Mouse (Mus musculus): ENCODE results near the gene Ucp1. TPM values are rescaled to one million over a fixed set of nuclear protein-coding genes. Genes with fewer than 3 reads are reported as not detected.

Gene Ucp1
- polyA plus RNA-seq, 2 experiments, result 0.05 TPM; not detected in 1

DNA sequence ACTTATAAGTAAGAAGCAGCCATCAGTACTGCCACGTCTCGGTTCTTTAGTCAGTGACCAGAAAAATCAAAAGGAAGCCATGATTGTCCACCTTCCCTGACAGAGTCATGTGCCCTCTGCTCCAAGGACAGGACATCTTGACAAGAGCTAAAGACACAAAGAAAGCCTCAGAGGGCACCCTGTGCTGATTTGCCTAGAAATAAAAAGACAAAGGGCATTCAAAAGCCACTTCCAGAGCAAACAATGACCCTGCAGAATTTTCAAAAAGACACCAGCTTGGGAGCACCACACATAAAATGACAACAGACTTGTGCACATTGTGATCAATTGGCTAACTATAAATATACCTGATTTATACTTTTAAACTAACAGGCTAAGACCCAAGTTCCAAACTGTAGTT is 25.5 kb downstream of the Ucp1 start:
- no peaks in the 10 kb centered on the region for H3K9me3 ChIP-seq (ENCODE audit: control insufficient read depth, low read length)
- no peak overlapping the region for H3K27ac ChIP-seq (replicated peaks; ENCODE audit: low read depth, low read length)
- H3K27me3 ChIP-seq (ENCODE audit: control insufficient read depth, insufficient read depth, low read length), result no peaks in the 10 kb centered on the region
- peaks cover 38% of the 10 kb centered on the region for H3K36me3 ChIP-seq (ENCODE audit: control insufficient read depth, insufficient read depth, low read length)
- H3K4me3 ChIP-seq (replicated peaks; ENCODE audit: low read length), result no peak overlapping the region
- no peak overlapping the region for H3K9ac ChIP-seq (ENCODE audit: low read depth, low read length, severe bottlenecking)
- 88% methylated on average over 2 of the region's 2 CpGs for WGBS
- ATAC-seq (ENCODE audit: low FRiP score, low read depth) (no peak), DNase-seq (ENCODE audit: low spot score) (no peak)
- H3K4me2 ChIP-seq (replicated peaks; ENCODE audit: low read depth, low read length, severe bottlenecking), result no peak overlapping the region
- no peak for TF ChIP-seq POLR2A (IDR thresholded peaks at IDR 0.05; ENCODE audit: borderline replicate concordance, extremely low read depth, insufficient read depth, insufficient read length)
- no peaks in the 10 kb centered on the region for H3K4me1 ChIP-seq (ENCODE audit: control insufficient read depth, insufficient read depth, low read length)

DNA sequence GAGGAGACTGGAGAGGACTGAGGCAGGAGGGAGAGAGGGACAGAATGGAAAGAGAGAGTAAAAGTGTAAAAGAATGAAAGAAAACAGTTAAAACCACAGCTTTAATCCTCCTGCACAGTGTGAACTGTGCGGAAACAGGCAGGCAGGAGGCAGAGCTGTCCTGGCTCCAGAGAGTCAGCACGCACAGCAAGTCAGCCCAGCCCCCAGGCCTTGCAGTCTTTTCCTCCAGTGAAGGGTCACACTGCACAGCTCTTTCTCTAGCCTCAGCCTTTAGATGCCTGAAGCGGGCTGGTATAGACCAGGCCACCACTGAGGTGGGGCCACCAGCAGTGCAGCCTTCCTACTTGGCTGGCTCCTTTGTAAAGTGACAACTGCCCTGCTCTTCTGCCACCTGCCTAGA is 30.4 kb downstream of the Ucp1 start:
- Histone ChIP-seq H3K27ac (replicated peaks; ENCODE audit: low read depth, low read length) (no peak overlapping the region), H3K9ac (ENCODE audit: low read depth, low read length, severe bottlenecking) (no peak overlapping the region), H3K4me3 (replicated peaks; ENCODE audit: low read length) (no peak overlapping the region), H3K4me2 (replicated peaks; ENCODE audit: low read depth, low read length, severe bottlenecking) (no peak overlapping the region), H3K36me3 (ENCODE audit: control insufficient read depth, insufficient read depth, low read length) (peaks cover 51% of the 10 kb centered on the region), H3K4me1 (ENCODE audit: control insufficient read depth, insufficient read depth, low read length) (no peaks in the 10 kb centered on the region), H3K27me3 (ENCODE audit: control insufficient read depth, insufficient read depth, low read length) (no peaks in the 10 kb centered on the region), H3K9me3 (ENCODE audit: control insufficient read depth, low read length) (no peaks in the 10 kb centered on the region)
- DNase-seq (ENCODE audit: low spot score) (no peak), ATAC-seq (ENCODE audit: low FRiP score, low read depth) (no peak)
- WGBS, result 49% methylated on average over 3 of the region's 3 CpGs
- no peak for TF ChIP-seq POLR2A (IDR thresholded peaks at IDR 0.05; ENCODE audit: borderline replicate concordance, extremely low read depth, insufficient read depth, insufficient read length)

DNA sequence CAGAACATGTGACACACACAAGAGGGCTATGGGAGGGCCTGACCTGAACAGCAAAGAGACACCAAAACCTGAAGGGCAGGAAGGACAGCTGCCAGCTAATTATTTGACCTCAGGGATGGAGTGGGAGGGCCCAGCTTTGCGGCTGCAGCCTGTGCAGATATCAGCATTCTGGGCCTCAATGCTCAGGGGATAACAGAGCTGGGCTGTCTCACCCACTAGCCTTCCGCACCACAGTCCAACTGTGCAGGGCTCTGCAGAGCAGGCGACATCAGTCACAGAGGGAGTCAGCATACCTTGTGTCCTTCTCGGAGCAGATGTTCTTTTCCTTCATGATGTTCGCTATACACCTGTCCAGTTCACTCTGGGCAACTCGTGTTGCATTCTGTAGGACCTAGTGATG is 32.2 kb downstream of the Ucp1 start:
- Histone ChIP-seq H3K27me3 (ENCODE audit: control insufficient read depth, insufficient read depth, low read length) (no peaks in the 10 kb centered on the region), H3K27ac (replicated peaks; ENCODE audit: low read depth, low read length) (no peak overlapping the region), H3K9ac (ENCODE audit: low read depth, low read length, severe bottlenecking) (no peak overlapping the region), H3K4me2 (replicated peaks; ENCODE audit: low read depth, low read length, severe bottlenecking) (no peak overlapping the region), H3K9me3 (ENCODE audit: control insufficient read depth, low read length) (no peaks in the 10 kb centered on the region), H3K4me3 (replicated peaks; ENCODE audit: low read length) (no peak overlapping the region), H3K36me3 (ENCODE audit: control insufficient read depth, insufficient read depth, low read length) (peaks cover 39% of the 10 kb centered on the region), H3K4me1 (ENCODE audit: control insufficient read depth, insufficient read depth, low read length) (no peaks in the 10 kb centered on the region)
- DNase-seq (ENCODE audit: low spot score) (no peak), ATAC-seq (ENCODE audit: low FRiP score, low read depth) (no peak)
- WGBS, result 87% methylated on average over 6 of the region's 6 CpGs
- no peak for TF ChIP-seq POLR2A (IDR thresholded peaks at IDR 0.05; ENCODE audit: borderline replicate concordance, extremely low read depth, insufficient read depth, insufficient read length)

DNA sequence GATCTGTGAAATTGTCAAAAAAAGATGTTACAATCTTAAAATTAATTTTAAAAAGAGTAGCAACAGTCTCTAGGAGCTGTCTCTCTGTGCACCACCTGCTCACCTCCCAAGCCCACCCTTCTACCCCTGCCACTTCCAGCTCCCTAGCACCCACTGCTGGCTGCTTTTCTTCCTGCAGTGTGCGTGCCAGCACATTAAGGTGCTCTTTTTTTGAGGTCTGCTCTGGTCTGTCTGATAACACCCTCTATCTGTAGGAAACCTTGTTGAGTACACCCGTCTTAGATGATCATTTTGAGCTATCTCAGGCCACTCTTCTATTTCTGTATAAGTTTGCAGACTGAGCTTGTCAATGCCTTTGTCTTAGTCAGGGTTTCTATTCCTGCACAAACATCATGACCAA is 32.9 kb downstream of the Ucp1 start:
- Histone ChIP-seq H3K4me2 (replicated peaks; ENCODE audit: low read depth, low read length, severe bottlenecking) (no peak overlapping the region), H3K9ac (ENCODE audit: low read depth, low read length, severe bottlenecking) (no peak overlapping the region), H3K4me1 (ENCODE audit: control insufficient read depth, insufficient read depth, low read length) (no peaks in the 10 kb centered on the region), H3K4me3 (replicated peaks; ENCODE audit: low read length) (no peak overlapping the region), H3K36me3 (ENCODE audit: control insufficient read depth, insufficient read depth, low read length) (peaks cover 36% of the 10 kb centered on the region), H3K27ac (replicated peaks; ENCODE audit: low read depth, low read length) (no peak overlapping the region), H3K27me3 (ENCODE audit: control insufficient read depth, insufficient read depth, low read length) (no peaks in the 10 kb centered on the region), H3K9me3 (ENCODE audit: control insufficient read depth, low read length) (no peaks in the 10 kb centered on the region)
- DNase-seq (ENCODE audit: low spot score), result no peak
- WGBS, result 78% methylated on average over 2 of the region's 2 CpGs
- TF ChIP-seq POLR2A (IDR thresholded peaks at IDR 0.05; ENCODE audit: borderline replicate concordance, extremely low read depth, insufficient read depth, insufficient read length), result no peak
- no peak for ATAC-seq (ENCODE audit: low FRiP score, low read depth)

DNA sequence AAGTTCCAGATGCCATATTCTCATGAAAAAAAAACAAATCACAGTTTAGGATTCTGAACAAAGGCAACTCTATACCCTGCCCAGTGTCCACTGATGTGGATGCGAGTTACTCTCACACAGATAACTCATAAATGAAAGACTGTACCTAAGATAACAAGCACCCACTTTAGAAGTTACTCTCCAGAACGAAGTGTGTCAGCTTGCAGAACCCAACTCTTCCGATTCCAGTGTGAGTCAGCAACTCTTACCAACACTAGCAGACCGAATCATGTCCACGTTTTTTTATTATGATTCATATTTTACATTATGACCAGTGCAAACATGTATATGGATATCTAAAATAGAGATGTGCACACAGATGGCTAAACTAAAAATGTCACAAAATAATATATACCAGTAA is 37.7 kb downstream of the Ucp1 start:
- no peaks in the 10 kb centered on the region for H3K27me3 ChIP-seq (ENCODE audit: control insufficient read depth, insufficient read depth, low read length)
- H3K4me1 ChIP-seq (ENCODE audit: control insufficient read depth, insufficient read depth, low read length), result peaks cover 2% of the 10 kb centered on the region; the same call in 1 of the 2 replicates
- DNase-seq (ENCODE audit: low spot score) (no peak), ATAC-seq (ENCODE audit: low FRiP score, low read depth) (no peak)
- H3K4me3 ChIP-seq (replicated peaks; ENCODE audit: low read length), result no peak overlapping the region
- H3K4me2 ChIP-seq (replicated peaks; ENCODE audit: low read depth, low read length, severe bottlenecking), result no peak overlapping the region
- H3K9me3 ChIP-seq (ENCODE audit: control insufficient read depth, low read length), result no peaks in the 10 kb centered on the region
- H3K27ac ChIP-seq (replicated peaks; ENCODE audit: low read depth, low read length), result no peak overlapping the region
- 75% methylated on average over 5 of the region's 5 CpGs for WGBS
- no peak overlapping the region for H3K9ac ChIP-seq (ENCODE audit: low read depth, low read length, severe bottlenecking)
- H3K36me3 ChIP-seq (ENCODE audit: control insufficient read depth, insufficient read depth, low read length), result peaks cover 9% of the 10 kb centered on the region; the same call in 1 of the 2 replicates
- no peak for TF ChIP-seq POLR2A (IDR thresholded peaks at IDR 0.05; ENCODE audit: borderline replicate concordance, extremely low read depth, insufficient read depth, insufficient read length)

DNA sequence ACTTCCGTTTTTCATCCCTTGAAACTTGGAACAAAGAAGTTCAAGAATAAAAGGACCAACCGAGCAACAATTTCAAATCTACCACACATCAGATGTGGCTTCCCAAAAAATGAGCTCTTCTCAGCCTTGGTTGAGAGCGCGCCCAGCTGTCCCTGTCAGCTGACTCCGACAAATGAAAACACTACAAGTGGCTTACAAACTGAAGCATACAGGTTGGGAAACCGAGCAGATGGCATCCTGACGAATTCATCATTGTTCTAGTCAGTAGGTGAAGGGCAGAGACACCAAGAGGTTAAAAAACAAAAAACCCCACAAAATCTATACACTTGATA is 41.4 kb downstream of the Ucp1 start:
- ATAC-seq (ENCODE audit: low FRiP score, low read depth) (no peak), DNase-seq (ENCODE audit: low spot score) (peak; percentile 26)
- no peaks in the 10 kb centered on the region for H3K9me3 ChIP-seq (ENCODE audit: control insufficient read depth, low read length)
- peaks cover 2% of the 10 kb centered on the region; the same call in 1 of the 2 replicates for H3K4me1 ChIP-seq (ENCODE audit: control insufficient read depth, insufficient read depth, low read length)
- peak overlapping the region; percentile 91 for H3K4me2 ChIP-seq (replicated peaks; ENCODE audit: low read depth, low read length, severe bottlenecking)
- H3K9ac ChIP-seq (ENCODE audit: low read depth, low read length, severe bottlenecking), result peak overlapping the region; percentile 79
- 0 out of 2 replicates have a peak, but pooled peaks cover 9% of the 10 kb centered on the region for H3K36me3 ChIP-seq (ENCODE audit: control insufficient read depth, insufficient read depth, low read length)
- TF ChIP-seq POLR2A (IDR thresholded peaks at IDR 0.05; ENCODE audit: borderline replicate concordance, extremely low read depth, insufficient read depth, insufficient read length), result no peak
- no peaks in the 10 kb centered on the region for H3K27me3 ChIP-seq (ENCODE audit: control insufficient read depth, insufficient read depth, low read length)
- no peak overlapping the region for H3K27ac ChIP-seq (replicated peaks; ENCODE audit: low read depth, low read length)
- peak overlapping the region; percentile 67 for H3K4me3 ChIP-seq (replicated peaks; ENCODE audit: low read length)
- WGBS, result 8% methylated on average over 7 of the region's 7 CpGs

Data from limb, embryonic 14.5 days (tissue).